8 mouse cellular contexts compared by ENCODE assay signal in the genomic region with DNA sequence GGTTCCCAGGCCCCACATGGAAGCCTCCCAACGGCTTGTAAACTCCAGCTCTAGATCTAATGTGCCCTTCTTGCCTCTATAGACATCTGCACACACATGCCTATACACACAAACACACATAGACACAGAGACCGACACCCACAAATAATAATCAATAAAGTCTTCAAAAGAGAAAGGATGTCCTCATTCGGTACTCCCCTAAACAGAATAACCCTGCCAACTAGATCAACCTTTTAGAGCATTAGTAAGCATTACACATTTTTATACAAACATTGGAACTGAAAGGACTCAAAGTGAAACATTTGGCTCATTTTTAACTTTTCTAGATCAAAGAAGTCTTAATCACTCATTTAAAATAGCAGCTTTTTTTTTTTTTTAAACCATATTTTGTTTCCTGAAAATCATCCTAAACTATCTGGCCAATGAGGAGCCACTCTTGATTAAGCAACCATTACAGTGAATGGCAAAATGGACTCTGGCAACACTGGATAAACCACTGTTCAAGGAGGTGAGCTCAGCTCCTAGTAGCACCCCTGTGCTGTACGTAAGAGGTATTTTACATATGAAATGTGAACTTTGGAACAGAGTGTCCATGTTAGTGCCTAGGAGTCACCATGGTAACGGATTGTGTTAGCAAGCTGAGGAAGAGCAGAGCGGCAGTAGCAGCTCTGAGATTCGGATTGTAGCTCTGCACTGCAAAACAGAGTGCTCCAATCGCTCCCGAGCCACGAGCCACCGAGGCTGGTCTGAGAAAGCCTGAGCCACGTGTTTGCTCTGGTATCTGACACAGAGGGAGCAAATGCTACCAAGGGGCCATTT. TPM values are rescaled to one million over a fixed set of nuclear protein-coding genes. Genes with fewer than 3 reads are reported as not detected.
DNase-seq lines count a peak whose midpoint lies in the region; ATAC-seq and TF ChIP-seq lines count a peak whose summit lies in the region.

No protein-coding gene starts in this region.

- no peak for TF ChIP-seq POLR2A in lung, adult 2 months (IDR thresholded peaks at IDR 0.05; ENCODE audit: borderline replicate concordance, extremely low read depth, low read depth, low read length)

- peaks cover 7% of the 10 kb centered on the region for H3K4me1 ChIP-seq in forebrain, embryonic 13.5 days
- H3K4me1 ChIP-seq in forebrain, embryonic 12.5 days: peaks cover 7% of the 10 kb centered on the region; the same call in 1 of the 2 replicates
- peaks cover 15% of the 10 kb centered on the region for H3K4me1 ChIP-seq in lung, embryonic 15.5 days
- H3K4me1 ChIP-seq in lung, adult 2 months (ENCODE audit: control insufficient read depth, insufficient read depth, low read length): peaks cover 3% of the 10 kb centered on the region
- peaks cover 32% of the 10 kb centered on the region for H3K4me1 ChIP-seq in liver, embryonic 12.5 days
- no peaks in the 10 kb centered on the region for H3K4me1 ChIP-seq in stomach, embryonic 14.5 days (ENCODE audit: control insufficient read depth, insufficient read depth, low read length)

- no peak overlapping the region for H3K4me2 ChIP-seq in forebrain, embryonic 13.5 days
- no peak overlapping the region for H3K4me2 ChIP-seq in forebrain, embryonic 12.5 days
- no peak overlapping the region for H3K4me2 ChIP-seq in lung, embryonic 15.5 days
- no peak overlapping the region for H3K4me2 ChIP-seq in liver, embryonic 12.5 days
- no peak overlapping the region for H3K4me2 ChIP-seq in stomach, embryonic 14.5 days (replicated peaks; ENCODE audit: low read depth, low read length)

- peak; percentile 78 for ATAC-seq in forebrain, embryonic 13.5 days
- ATAC-seq in forebrain, embryonic 12.5 days (ENCODE audit: low FRiP score): no peak
- ATAC-seq in lung, embryonic 15.5 days (ENCODE audit: borderline replicate concordance, extremely low read depth, low FRiP score, low TSS enrichment): no peak
- ATAC-seq in liver, embryonic 12.5 days: peak; percentile 68; the same call in 1 of the 2 replicates
- ATAC-seq in stomach, embryonic 14.5 days (ENCODE audit: insufficient number of reproducible peaks, insufficient read depth, low FRiP score, low read depth): peak; percentile 82

- H3K9me3 ChIP-seq in forebrain, embryonic 13.5 days (replicated peaks): no peaks in the 10 kb centered on the region
- H3K9me3 ChIP-seq in forebrain, embryonic 12.5 days: no peaks in the 10 kb centered on the region
- no peaks in the 10 kb centered on the region for H3K9me3 ChIP-seq in lung, embryonic 15.5 days
- no peaks in the 10 kb centered on the region for H3K9me3 ChIP-seq in liver, embryonic 12.5 days (replicated peaks)
- H3K9me3 ChIP-seq in stomach, embryonic 14.5 days (ENCODE audit: control insufficient read depth, low read depth, low read length): no peaks in the 10 kb centered on the region

- no peak overlapping the region for H3K27ac ChIP-seq in forebrain, embryonic 13.5 days
- H3K27ac ChIP-seq in forebrain, embryonic 12.5 days: no peak overlapping the region
- H3K27ac ChIP-seq in lung, embryonic 15.5 days: peak overlapping the region; percentile 26; the same call in 1 of the 2 replicates
- H3K27ac ChIP-seq in liver, embryonic 12.5 days: no peak overlapping the region
- no peak overlapping the region for H3K27ac ChIP-seq in stomach, embryonic 14.5 days (ENCODE audit: low read length)

- no peaks in the 10 kb centered on the region for H3K27me3 ChIP-seq in forebrain, embryonic 13.5 days
- H3K27me3 ChIP-seq in forebrain, embryonic 12.5 days: no peaks in the 10 kb centered on the region
- H3K27me3 ChIP-seq in lung, embryonic 15.5 days: no peaks in the 10 kb centered on the region
- H3K27me3 ChIP-seq in liver, embryonic 12.5 days (replicated peaks): no peaks in the 10 kb centered on the region
- no peaks in the 10 kb centered on the region for H3K27me3 ChIP-seq in stomach, embryonic 14.5 days (ENCODE audit: control insufficient read depth, insufficient read depth, low read length)

- no peaks in the 10 kb centered on the region for H3K36me3 ChIP-seq in forebrain, embryonic 13.5 days (ENCODE audit: poor library complexity, severe bottlenecking)
- H3K36me3 ChIP-seq in forebrain, embryonic 12.5 days (replicated peaks): no peaks in the 10 kb centered on the region
- H3K36me3 ChIP-seq in lung, embryonic 15.5 days: no peaks in the 10 kb centered on the region
- no peaks in the 10 kb centered on the region for H3K36me3 ChIP-seq in liver, embryonic 12.5 days
- H3K36me3 ChIP-seq in stomach, embryonic 14.5 days (ENCODE audit: control insufficient read depth, insufficient read depth, low read length): no peaks in the 10 kb centered on the region

- DNase-seq in lung, adult 2 months: no peak
- DNase-seq in retina, postnatal 1 day: no peak
- no peak for DNase-seq in cerebellum, adult 11-12 months

- no peak for TF ChIP-seq CTCF in lung, adult 2 months (IDR thresholded peaks at IDR 0.05; ENCODE audit: insufficient read depth, low read length)

- no peak overlapping the region for H3K9ac ChIP-seq in forebrain, embryonic 13.5 days
- H3K9ac ChIP-seq in forebrain, embryonic 12.5 days: no peak overlapping the region
- H3K9ac ChIP-seq in lung, embryonic 15.5 days: no peak overlapping the region
- H3K9ac ChIP-seq in liver, embryonic 12.5 days: no peak overlapping the region
- H3K9ac ChIP-seq in stomach, embryonic 14.5 days (replicated peaks; ENCODE audit: low read depth, low read length): no peak overlapping the region

- no peak overlapping the region for H3K4me3 ChIP-seq in forebrain, embryonic 13.5 days
- no peak overlapping the region for H3K4me3 ChIP-seq in forebrain, embryonic 12.5 days (replicated peaks)
- no peak overlapping the region for H3K4me3 ChIP-seq in lung, embryonic 15.5 days
- no peak overlapping the region for H3K4me3 ChIP-seq in lung, adult 2 months (replicated peaks; ENCODE audit: extremely low read depth, low read depth, low read length)
- no peak overlapping the region for H3K4me3 ChIP-seq in liver, embryonic 12.5 days
- H3K4me3 ChIP-seq in stomach, embryonic 14.5 days (ENCODE audit: low read depth, low read length): no peak overlapping the region

- 64% methylated on average over 12 of the region's 12 CpGs for WGBS in forebrain, embryonic 13.5 days
- 58% methylated on average over 12 of the region's 12 CpGs for WGBS in forebrain, embryonic 12.5 days
- 53% methylated on average over 12 of the region's 12 CpGs for WGBS in lung, embryonic 15.5 days
- WGBS in lung, adult 2 months: 58% methylated on average over 12 of the region's 12 CpGs
- 64% methylated on average over 12 of the region's 12 CpGs for WGBS in liver, embryonic 12.5 days (ENCODE audit: insufficient replicate concordance)
- 66% methylated on average over 12 of the region's 12 CpGs for WGBS in stomach, embryonic 14.5 days

RNA-seq across cellular contexts. Expression of a gene that starts 30.6 kb away (rescaled TPM):
- polyA plus RNA-seq in forebrain, embryonic 13.5 days (2015; fragmentation: Nextera tagmentation; extraction: Ambion mirVana): 9.9 and 11.1 TPM in 2 replicates
- polyA plus RNA-seq in forebrain, embryonic 12.5 days (2016; fragmentation: Nextera tagmentation; extraction: Ambion mirVana): 12.3 and 13.8 TPM in 2 replicates
- polyA plus RNA-seq in lung, embryonic 15.5 days (2015; fragmentation: Nextera tagmentation; extraction: Ambion mirVana): 50.4 and 54.7 TPM in 2 replicates
- polyA plus RNA-seq in lung, adult 2 months (2012; rRNA removed): 44.2 and 53.7 TPM in 2 replicates
- 31.8 and 33.7 TPM in 2 replicates for polyA plus RNA-seq in liver, embryonic 12.5 days (2016; fragmentation: Nextera tagmentation; extraction: Ambion mirVana)
- 50.9 and 51.2 TPM in 2 replicates for polyA plus RNA-seq in stomach, embryonic 14.5 days (2014; fragmentation: Nextera tagmentation; extraction: Ambion mirVana)

Comparison
In these comparisons a context has a peak if more than half of its experiments do, and no peak if none do; other contexts are left out.
1. ATAC-seq: peak in forebrain, embryonic 13.5 days (single experiment), liver, embryonic 12.5 days (single experiment) and stomach, embryonic 14.5 days (single experiment); none in forebrain, embryonic 12.5 days (single experiment) and lung, embryonic 15.5 days (single experiment).